Mouse (Mus musculus) embryonic facial prominence, embryonic 12.5 days (tissue): ENCODE data around the gene Adh1. TPM values are rescaled to one million over a fixed set of nuclear protein-coding genes. Genes with fewer than 3 reads are reported as not detected.

ENCODE experiments used
- ATAC-seq: fragments of 200-750 bp; cut with Nextera tagmentation; 2 replicates; pipeline ENCODE4 v1.8.0; 2017; ENCODE audit not compliant: insufficient number of reproducible peaks, insufficient read depth, low FRiP score, low TSS enrichment
- H3K27ac ChIP-seq: fragments of 300-500 bp; sonication (generic); 2 replicates; pipeline ENCODE4 v1.5.1; 2016; ENCODE audit warnings: mild to moderate bottlenecking
- H3K27me3 ChIP-seq: fragments of 300-500 bp; sonication (generic); 2 replicates; pipeline ENCODE4 v1.6.1; 2016; ENCODE audit warnings: mild to moderate bottlenecking, moderate library complexity
- H3K36me3 ChIP-seq: fragments of 300-500 bp; sonication (generic); 2 replicates; pipeline ENCODE4 v1.6.1; 2016; ENCODE audit warnings: mild to moderate bottlenecking
- H3K4me1 ChIP-seq: fragments of 300-500 bp; sonication (generic); 2 replicates; pipeline ENCODE4 v1.6.1; 2016
- H3K4me2 ChIP-seq: fragments of 300-500 bp; sonication (generic); replicated peaks from 2 replicates; pipeline ENCODE4 v1.6.1; 2016; ENCODE audit warnings: mild to moderate bottlenecking, moderate library complexity
- H3K4me3 ChIP-seq: fragments of 300-500 bp; sonication (generic); 2 replicates; pipeline ENCODE4 v1.5.1; 2016; ENCODE audit warnings: mild to moderate bottlenecking
- H3K9ac ChIP-seq: fragments of 300-500 bp; sonication (generic); 2 replicates; pipeline ENCODE4 v1.6.1; 2016; ENCODE audit warnings: mild to moderate bottlenecking, moderate library complexity
- H3K9me3 ChIP-seq: fragments of 300-500 bp; sonication (generic); 2 replicates; pipeline ENCODE4 v1.6.1; 2016; ENCODE audit warnings: mild to moderate bottlenecking, moderate library complexity
- WGBS: fragments of 180-500 bp; shearing (Covaris S2); methylation state at CpG from one replicate; pipeline ENCODE4 v1.1.7; 2016; 5-methylcytosine and 5-hydroxymethylcytosine counted together
- polyA plus RNA-seq: library from polyadenylated mRNA; unstranded; fragments of >200 nt; fragmentation: Nextera tagmentation; extraction: Ambion mirVana; gene quantifications from 2 replicates; pipeline ENCODE4 v1.2.1, GENCODE M21; 2016

The Adh1 gene
- polyA plus RNA-seq, 1 experiment from 2014 or later, result 0.58 TPM

GRCm38 (mm10) chr3:138226476-138226875, 34.3 kb upstream of the Adh1 start:
- no peak overlapping the region for H3K4me2 ChIP-seq
- H3K27me3 ChIP-seq, result no peaks in the 10 kb centered on the region
- no peaks in the 10 kb centered on the region for H3K4me1 ChIP-seq
- H3K4me3 ChIP-seq, result no peak overlapping the region
- H3K36me3 ChIP-seq, result no peaks in the 10 kb centered on the region
- no peaks in the 10 kb centered on the region for H3K9me3 ChIP-seq
- no peak for ATAC-seq
- WGBS, result 91% methylated on average over 6 of the region's 6 CpGs
- H3K27ac ChIP-seq, result no peak overlapping the region
- no peak overlapping the region for H3K9ac ChIP-seq

DNA sequence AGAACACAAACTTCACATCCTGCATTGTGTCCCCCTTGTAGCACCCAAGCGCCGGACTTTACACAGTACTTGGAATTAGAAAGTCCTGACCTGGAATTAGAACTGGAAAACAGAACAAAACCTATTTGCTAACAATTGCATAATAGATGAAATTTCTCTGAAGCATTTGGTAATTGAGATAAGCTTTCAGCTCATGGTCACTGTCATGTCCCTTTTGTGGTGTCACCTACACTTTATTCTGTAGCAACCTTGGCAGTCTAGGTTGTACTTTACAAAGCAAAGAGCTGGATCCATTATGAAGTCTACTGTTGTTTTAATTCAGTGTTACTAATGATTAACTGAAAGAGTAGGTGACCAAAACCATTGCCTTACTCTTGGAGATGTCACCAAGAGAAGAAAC, 33.7 kb upstream of the Adh1 start:
- Histone ChIP-seq H3K27me3 (no peaks in the 10 kb centered on the region), H3K36me3 (no peaks in the 10 kb centered on the region), H3K4me2 (no peak overlapping the region), H3K4me1 (no peaks in the 10 kb centered on the region), H3K4me3 (no peak overlapping the region), H3K9ac (no peak overlapping the region), H3K9me3 (no peaks in the 10 kb centered on the region), H3K27ac (no peak overlapping the region)
- WGBS, result 84% methylated on average over 2 of the region's 2 CpGs
- no peak for ATAC-seq

DNA sequence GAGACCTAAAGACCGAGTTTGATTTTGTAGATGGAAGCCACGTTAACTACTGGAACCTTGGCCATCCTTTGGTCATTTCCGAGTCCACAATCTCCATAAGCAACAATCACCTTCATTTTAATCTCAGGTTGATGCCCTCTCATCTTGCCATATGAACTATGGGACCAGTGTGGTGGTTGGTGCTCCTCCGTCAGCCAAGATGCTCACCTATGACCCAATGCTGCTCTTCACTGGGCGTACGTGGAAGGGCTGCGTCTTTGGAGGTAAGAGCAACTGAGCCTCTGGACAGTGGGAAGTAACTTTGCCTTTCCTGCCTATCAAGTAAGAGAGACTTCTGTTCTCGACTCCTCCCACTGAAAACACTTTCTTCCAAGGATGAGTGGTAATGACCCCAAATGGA, 33.0 kb upstream of the Adh1 start:
- H3K27me3 ChIP-seq, result no peaks in the 10 kb centered on the region
- H3K4me2 ChIP-seq, result no peak overlapping the region
- 90% methylated on average over 8 of the region's 8 CpGs for WGBS

GRCm38 (mm10) chr3:138229448-138229847, 31.3 kb upstream of the Adh1 start:
- ATAC-seq, result no peak

More for the DNA sequence above, 33.0 kb upstream of the Adh1 start:
- no peak overlapping the region for H3K9ac ChIP-seq
- H3K27ac ChIP-seq, result no peak overlapping the region
- no peaks in the 10 kb centered on the region for H3K36me3 ChIP-seq
- ATAC-seq, result no peak
- no peaks in the 10 kb centered on the region for H3K4me1 ChIP-seq
- H3K4me3 ChIP-seq, result no peak overlapping the region
- H3K9me3 ChIP-seq, result no peaks in the 10 kb centered on the region

DNA sequence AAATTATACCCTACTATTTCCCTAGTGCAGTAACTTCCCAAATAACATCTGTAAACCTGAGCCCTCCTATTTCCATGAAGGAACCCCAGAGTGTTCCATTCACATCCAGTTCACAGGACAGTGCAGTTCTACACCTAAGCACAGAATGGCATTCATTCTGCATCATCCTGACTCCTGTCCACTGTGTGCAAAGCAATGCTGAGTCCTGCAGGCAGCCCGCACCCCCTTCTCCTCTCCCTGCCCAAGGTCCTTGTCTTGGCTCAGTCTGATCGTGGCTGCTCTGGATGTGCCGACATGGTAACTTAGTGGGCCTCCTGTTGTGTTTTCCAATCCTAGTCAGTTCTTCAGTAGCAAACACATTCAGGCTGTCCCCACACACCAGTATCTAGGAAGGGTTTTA, 30.5 kb upstream of the Adh1 start:
- 87% methylated on average over 3 of the region's 3 CpGs for WGBS
- Histone ChIP-seq H3K9ac (no peak overlapping the region), H3K9me3 (no peaks in the 10 kb centered on the region), H3K4me3 (no peak overlapping the region), H3K4me2 (no peak overlapping the region), H3K36me3 (no peaks in the 10 kb centered on the region), H3K27me3 (no peaks in the 10 kb centered on the region), H3K27ac (no peak overlapping the region), H3K4me1 (no peaks in the 10 kb centered on the region)
- no peak for ATAC-seq

More at GRCm38 (mm10) chr3:138229448-138229847, 31.3 kb upstream of the Adh1 start:
- Histone ChIP-seq H3K27me3 (no peaks in the 10 kb centered on the region), H3K9me3 (no peaks in the 10 kb centered on the region), H3K36me3 (no peaks in the 10 kb centered on the region), H3K27ac (no peak overlapping the region), H3K4me1 (no peaks in the 10 kb centered on the region), H3K9ac (no peak overlapping the region), H3K4me2 (no peak overlapping the region), H3K4me3 (no peak overlapping the region)
- 85% methylated on average over 1 of the region's 1 CpGs for WGBS

- WGBS, result 84% methylated on average over 2 of the region's 2 CpGs
- Histone ChIP-seq H3K4me3 (no peak overlapping the region), H3K4me1 (no peaks in the 10 kb centered on the region), H3K27me3 (no peaks in the 10 kb centered on the region), H3K36me3 (no peaks in the 10 kb centered on the region), H3K9me3 (no peaks in the 10 kb centered on the region), H3K27ac (no peak overlapping the region), H3K9ac (no peak overlapping the region), H3K4me2 (no peak overlapping the region)
- ATAC-seq, result no peak
Observed at GRCm38 (mm10) chr3:138231531-138231930, 29.3 kb upstream of the Adh1 start.

DNA sequence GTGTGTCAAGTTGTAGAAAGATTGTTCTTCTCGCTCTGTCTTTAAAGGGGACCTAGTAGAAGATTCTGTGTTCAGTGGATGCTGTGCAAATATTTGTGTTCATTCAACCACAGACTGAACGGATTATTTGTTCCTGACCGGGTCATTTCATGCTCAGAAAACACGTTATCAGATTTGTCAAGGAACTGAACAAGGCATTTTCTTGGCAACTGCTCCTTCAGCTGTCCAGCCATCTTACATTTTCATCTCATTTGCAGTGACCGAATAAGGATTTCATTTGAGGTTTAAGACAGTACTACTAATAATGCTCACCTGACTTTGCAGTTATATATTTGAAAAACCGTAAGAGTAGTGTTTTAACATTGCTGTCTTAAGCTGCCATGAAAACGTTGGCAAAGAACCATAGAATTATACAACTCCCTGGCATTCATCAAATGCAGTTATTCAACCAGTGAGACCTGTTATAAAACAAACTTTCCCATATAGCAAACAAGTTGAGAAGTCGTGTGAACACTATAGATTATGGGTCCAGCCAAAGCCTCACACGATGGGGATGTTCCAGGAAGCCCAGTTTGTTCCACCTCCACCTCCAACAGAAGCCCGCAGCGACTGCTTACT, 24.1 kb upstream of the Adh1 start:
- WGBS, result 76% methylated on average over 11 of the region's 11 CpGs
- Histone ChIP-seq H3K36me3 (no peaks in the 10 kb centered on the region), H3K9me3 (no peaks in the 10 kb centered on the region), H3K27me3 (no peaks in the 10 kb centered on the region), H3K4me1 (no peaks in the 10 kb centered on the region), H3K9ac (no peak overlapping the region), H3K4me2 (no peak overlapping the region), H3K27ac (no peak overlapping the region), H3K4me3 (no peak overlapping the region)
- no peak for ATAC-seq

DNA sequence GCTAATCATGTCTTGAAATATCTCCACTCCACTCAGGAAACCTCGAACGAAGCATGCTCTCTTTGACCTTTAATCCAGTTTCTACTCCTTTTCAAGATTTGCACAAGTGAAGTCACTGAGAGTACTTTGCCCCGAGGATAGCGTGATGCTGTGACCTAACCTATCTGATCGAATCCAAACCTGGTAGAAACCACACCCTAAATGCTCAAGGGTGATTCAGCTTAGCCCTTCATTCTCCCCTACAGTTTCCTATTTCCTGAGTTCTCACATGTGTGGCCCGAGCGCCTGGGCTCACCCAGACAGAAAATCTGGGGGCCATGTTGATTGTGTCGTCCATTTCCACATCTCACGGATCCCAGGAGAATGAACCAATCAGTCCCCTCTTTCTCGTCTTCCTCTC, 22.7 kb upstream of the Adh1 start:
- no peak for ATAC-seq
- 84% methylated on average over 10 of the region's 10 CpGs for WGBS

DNA sequence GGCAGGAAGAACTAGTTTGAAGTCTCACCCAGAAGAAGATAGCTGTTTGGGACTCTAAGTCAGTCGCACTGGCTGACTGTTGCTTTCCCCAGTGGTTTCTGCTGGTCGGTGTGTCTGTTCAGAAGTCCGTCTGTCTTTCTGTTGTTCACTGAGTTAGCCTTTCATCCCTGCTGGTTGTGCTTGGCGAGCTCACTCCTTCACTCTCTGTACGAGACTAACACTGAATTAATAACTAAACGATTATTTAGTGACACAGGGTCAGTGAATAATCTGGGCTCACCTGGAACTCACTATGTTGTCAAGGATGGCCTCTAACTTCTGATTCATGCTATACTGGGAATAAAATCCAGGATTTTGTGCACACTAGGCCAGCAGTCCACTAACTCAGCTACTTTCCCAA, 21.3 kb upstream of the Adh1 start:
- no peak overlapping the region for H3K4me3 ChIP-seq
- ATAC-seq, result no peak
- no peaks in the 10 kb centered on the region for H3K36me3 ChIP-seq
- H3K4me1 ChIP-seq, result no peaks in the 10 kb centered on the region
- H3K9ac ChIP-seq, result no peak overlapping the region
- whole genome bisulfite sequencing, result 86% methylated on average over 6 of the region's 6 CpGs
- H3K27me3 ChIP-seq, result no peaks in the 10 kb centered on the region
- no peaks in the 10 kb centered on the region for H3K9me3 ChIP-seq
- H3K27ac ChIP-seq, result no peak overlapping the region
- H3K4me2 ChIP-seq, result no peak overlapping the region

More for the DNA sequence above, 22.7 kb upstream of the Adh1 start:
- Histone ChIP-seq H3K27me3 (no peaks in the 10 kb centered on the region), H3K9me3 (no peaks in the 10 kb centered on the region), H3K27ac (no peak overlapping the region), H3K4me3 (no peak overlapping the region), H3K4me2 (no peak overlapping the region), H3K9ac (no peak overlapping the region), H3K4me1 (no peaks in the 10 kb centered on the region), H3K36me3 (no peaks in the 10 kb centered on the region)

DNA sequence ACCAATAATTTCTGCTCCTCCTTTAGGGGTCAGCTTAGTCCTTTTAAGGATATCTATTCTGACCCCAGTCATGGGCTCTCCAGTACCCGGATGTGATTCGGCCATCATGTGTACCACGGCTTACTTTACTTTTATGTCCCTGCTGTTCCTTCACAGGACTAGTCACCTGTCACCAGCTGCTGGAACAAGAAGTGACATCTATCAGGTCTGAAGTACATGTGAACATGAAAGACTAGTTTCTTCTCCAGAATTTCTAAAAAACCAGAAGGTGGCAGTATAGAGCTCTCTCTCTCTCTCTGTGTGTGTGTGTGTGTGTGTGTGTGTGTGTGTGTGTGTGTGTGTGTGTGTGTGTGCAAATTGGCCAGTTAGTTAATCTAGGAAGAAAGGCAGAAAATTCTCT, 20.4 kb upstream of the Adh1 start:
- WGBS, result 93% methylated on average over 3 of the region's 3 CpGs
- no peak for ATAC-seq
- H3K27ac ChIP-seq, result no peak overlapping the region
- H3K27me3 ChIP-seq, result no peaks in the 10 kb centered on the region
- no peak overlapping the region for H3K4me3 ChIP-seq
- H3K9ac ChIP-seq, result no peak overlapping the region
- H3K36me3 ChIP-seq, result no peaks in the 10 kb centered on the region
- no peak overlapping the region for H3K4me2 ChIP-seq
- no peaks in the 10 kb centered on the region for H3K9me3 ChIP-seq
- H3K4me1 ChIP-seq, result no peaks in the 10 kb centered on the region

DNA sequence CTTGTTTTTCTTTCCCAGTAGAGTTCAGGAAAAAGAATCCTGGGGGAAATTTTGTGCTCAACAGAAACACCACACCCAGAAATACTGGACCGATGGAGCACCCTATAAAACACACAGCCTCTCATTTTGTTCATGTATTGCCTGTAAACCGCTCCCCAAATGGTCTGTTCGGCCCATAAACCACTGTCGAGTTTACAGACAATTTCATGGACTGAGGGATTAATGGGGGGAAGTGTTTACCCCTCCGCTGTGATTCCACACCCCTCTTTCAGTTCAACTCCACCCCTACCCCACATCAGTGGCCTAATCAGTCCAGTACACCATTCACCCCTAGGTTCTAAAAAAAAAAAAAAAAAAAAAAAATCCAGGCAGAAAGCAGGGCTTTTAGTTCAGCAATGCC, 19.8 kb upstream of the Adh1 start:
- H3K4me2 ChIP-seq, result no peak overlapping the region
- ATAC-seq, result no peak
- WGBS, result 85% methylated on average over 5 of the region's 5 CpGs

GRCm38 (mm10) chr3:138241371-138241770, 19.4 kb upstream of the Adh1 start:
- Histone ChIP-seq H3K4me3 (no peak overlapping the region), H3K27me3 (no peaks in the 10 kb centered on the region), H3K9me3 (no peaks in the 10 kb centered on the region), H3K36me3 (no peaks in the 10 kb centered on the region), H3K27ac (no peak overlapping the region), H3K4me1 (no peaks in the 10 kb centered on the region), H3K4me2 (no peak overlapping the region), H3K9ac (no peak overlapping the region)
- ATAC-seq, result no peak
- WGBS, result 71% methylated on average over 6 of the region's 6 CpGs

More for the DNA sequence above, 19.8 kb upstream of the Adh1 start:
- Histone ChIP-seq H3K27me3 (no peaks in the 10 kb centered on the region), H3K9ac (no peak overlapping the region), H3K27ac (no peak overlapping the region), H3K4me3 (no peak overlapping the region), H3K9me3 (no peaks in the 10 kb centered on the region), H3K36me3 (no peaks in the 10 kb centered on the region), H3K4me1 (no peaks in the 10 kb centered on the region)
